Mouse (Mus musculus) kidney, postnatal 14 days (tissue): ENCODE data around the gene A130010J15Rik.

ENCODE experiments used
- DNase-seq: peaks from one replicate; pipeline ENCODE4 v3.0.0; 2022; ENCODE audit warnings: mixed read lengths

A130010J15Rik gene

GRCm38 (mm10) chr1:193201383-193201778, 33.5 kb downstream of the A130010J15Rik start, which contains the start of gene Traf3ip3:
Gene Traf3ip3 (minus strand): TSS chr1:193201703.
- no peak for DNase-seq

DNA sequence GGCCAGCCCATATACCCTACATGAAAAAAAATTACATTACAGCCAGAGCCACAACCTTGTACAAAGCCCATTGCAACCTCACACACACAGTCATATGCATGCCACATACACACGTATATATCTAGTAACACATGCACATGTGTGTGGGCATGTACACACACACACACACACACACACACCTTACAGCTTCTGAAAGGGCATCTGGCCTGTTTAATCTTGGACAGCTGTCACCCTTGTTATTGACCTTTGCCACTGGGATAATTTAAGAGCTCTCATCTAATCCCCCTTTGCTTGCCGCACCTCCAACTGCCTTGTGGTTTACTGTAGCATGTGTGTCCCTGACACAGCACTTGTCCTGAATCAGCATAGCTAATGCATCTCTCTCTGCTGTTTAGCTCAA, 36.0 kb downstream of the A130010J15Rik start:
- no peak for DNase-seq

DNA sequence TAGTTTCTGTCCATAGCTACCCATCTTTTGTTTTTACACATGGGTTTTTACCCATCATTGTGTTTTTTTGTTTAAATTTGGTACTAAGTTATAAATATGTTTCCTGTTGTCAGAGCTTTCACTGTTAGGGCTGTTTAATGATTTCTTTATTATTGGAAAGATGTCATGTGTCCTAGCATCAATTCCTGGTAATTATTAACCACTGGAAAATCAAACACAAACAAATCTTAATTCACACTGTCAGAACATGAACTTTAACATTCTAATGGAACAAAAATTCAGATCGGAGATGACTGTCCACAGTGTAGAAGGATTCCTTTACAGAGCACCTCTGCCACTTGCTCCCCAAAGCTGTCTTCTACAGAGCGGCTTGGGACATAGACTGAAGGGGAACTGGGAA, 37.6 kb downstream of the A130010J15Rik start:
- DNase-seq: no peak

GRCm38 (mm10) chr1:193207503-193207902, 39.7 kb downstream of the A130010J15Rik start, which contains the start of gene Lamb3:
Gene Lamb3 (plus strand): TSS chr1:193207699.
- DNase-seq: no peak

- peak; percentile 79 for DNase-seq
Observed at GRCm38 (mm10) chr1:193208178-193208577, 40.3 kb downstream of the A130010J15Rik start.

- DNase-seq: no peak
Observed at GRCm38 (mm10) chr1:193211371-193211770, 43.5 kb downstream of the A130010J15Rik start.

GRCm38 (mm10) chr1:193214053-193214452, 46.2 kb downstream of the A130010J15Rik start:
- DNase-seq: no peak

- no peak for DNase-seq
Observed at GRCm38 (mm10) chr1:193216000-193216399, 48.2 kb downstream of the A130010J15Rik start.

DNA sequence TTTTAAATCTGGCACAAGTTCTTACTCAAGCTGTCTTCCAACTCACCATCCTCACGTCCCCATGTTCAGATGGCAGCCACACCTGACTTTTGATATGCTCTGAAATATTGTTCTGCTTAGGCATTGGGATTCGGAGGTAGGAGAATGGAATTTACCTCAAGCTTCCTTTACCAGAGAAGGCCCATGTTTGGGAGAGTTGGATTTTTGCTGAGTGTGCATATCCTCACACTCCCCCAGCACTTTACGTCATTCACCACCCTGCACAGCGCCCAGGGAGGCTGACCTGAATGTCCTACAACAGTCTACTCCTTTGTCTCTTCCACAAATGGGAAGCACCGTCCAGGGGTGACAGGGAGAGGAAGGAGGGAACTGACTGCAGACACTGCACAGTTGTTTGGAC, 52.6 kb downstream of the A130010J15Rik start:
- DNase-seq: no peak

DNA sequence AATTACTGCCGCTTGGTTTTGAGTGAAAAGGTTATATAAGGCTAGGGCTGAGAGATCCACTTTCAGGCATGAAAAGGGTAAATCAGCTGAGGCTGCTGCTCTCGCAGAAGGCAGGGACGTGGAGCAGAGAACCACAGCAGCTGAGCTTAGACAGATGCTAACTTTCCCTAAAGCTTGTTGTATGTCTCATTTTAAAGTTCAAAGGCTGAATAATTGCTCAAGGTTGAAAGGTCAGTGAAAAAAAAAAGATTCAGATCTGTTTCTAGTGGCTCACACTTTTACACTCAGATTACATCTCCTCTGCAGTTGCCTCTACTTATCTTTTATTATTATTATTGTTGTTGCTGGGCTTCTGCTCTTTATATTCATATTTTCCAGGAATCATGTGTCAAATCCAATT, 57.7 kb downstream of the A130010J15Rik start:
- DNase-seq: no peak

DNA sequence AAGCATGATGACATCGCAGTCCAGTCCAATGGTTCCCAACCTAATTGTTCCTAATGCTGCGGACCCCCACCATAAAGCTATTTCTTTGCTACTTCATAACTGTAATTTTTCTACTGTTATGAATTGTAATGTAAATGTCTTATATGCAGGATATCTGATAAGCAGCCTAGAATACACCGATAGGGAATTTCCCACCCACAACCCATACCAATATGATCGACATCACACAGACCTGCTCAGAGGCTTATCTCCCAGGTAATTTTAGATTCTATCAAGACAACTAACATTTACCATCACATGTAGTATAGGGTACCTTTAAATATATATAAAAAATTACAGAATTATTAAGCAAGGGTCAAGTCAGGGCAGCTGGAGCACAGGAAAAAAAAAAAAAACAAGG, 58.3 kb downstream of the A130010J15Rik start:
- DNase-seq: no peak

- peak; percentile 31 for DNase-seq
Observed at GRCm38 (mm10) chr1:193226724-193227522, 59.1 kb downstream of the A130010J15Rik start.
